Mouse (Mus musculus) G1E (cell line): ENCODE results near the gene Rbbp8nl.

Source experiments
- CTCF ChIP-seq: IDR thresholded peaks from 2 replicates; pipeline ENCODE4 v1.5.1; 2012; ENCODE audit warnings: low read depth, low read length, inconsistent platforms, mixed read lengths
- GATA1 ChIP-seq: IDR thresholded peaks from 2 replicates; pipeline ENCODE4 v1.6.1; 2012; ENCODE audit warnings: borderline replicate concordance, low read length, inconsistent platforms, mixed read lengths
- GATA2 ChIP-seq: IDR thresholded peaks from 2 replicates; pipeline ENCODE4 v1.6.1; 2012; ENCODE audit warnings: low read depth, low read length, inconsistent platforms, borderline replicate concordance
- POLR2AphosphoS5 ChIP-seq: IDR thresholded peaks from 2 replicates; pipeline ENCODE4 v1.6.1; 2012; ENCODE audit warnings: low read depth, low read length, inconsistent platforms; ENCODE audit not compliant: insufficient replicate concordance
- TAL1 ChIP-seq: conservative IDR thresholded peaks from 2 replicates; pipeline ENCODE4 v1.6.1; 2012; ENCODE audit warnings: low read depth, low read length, inconsistent platforms, mixed read lengths

DNA sequence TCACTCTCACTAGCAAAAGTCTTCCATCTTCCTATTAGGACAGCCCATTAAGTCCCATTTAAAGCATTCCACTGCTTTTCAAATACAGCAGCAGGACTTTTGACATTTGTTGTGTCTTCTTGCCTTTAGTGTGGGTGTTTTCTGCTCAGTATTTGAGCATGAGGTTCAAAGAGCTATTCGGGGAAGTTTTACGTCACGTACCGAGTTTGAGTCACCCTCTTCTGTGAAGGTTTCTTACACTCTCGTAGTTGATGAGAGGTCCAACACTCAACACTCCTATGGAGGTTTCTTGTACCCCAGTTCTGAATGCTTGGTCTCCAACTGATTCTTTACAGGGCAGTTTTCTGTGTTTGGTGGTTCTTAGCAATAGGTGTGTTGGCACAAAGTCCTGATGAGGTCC lies 41.8 kb downstream of the Rbbp8nl start:
- no peak for TF ChIP-seq CTCF
- no peak for TF ChIP-seq GATA2
- no peak for TF ChIP-seq TAL1
- TF ChIP-seq GATA1, result no peak
- TF ChIP-seq POLR2AphosphoS5, result no peak
